Mouse (Mus musculus) hindbrain, embryonic 14.5 days (tissue): ENCODE data around the gene Hspe1. TPM values are rescaled to one million over a fixed set of nuclear protein-coding genes. Genes with fewer than 3 reads are reported as not detected.

ENCODE experiments used
- ATAC-seq: fragments of 200-750 bp; cut with Nextera tagmentation; 2 replicates; pipeline ENCODE4 v1.8.0; 2017; ENCODE audit warnings: moderate number of reproducible peaks, mild to moderate bottlenecking, moderate TSS enrichment, moderate library complexity; ENCODE audit not compliant: low FRiP score
- DNase-seq: peaks from one replicate; pipeline ENCODE4 v3.0.0-alpha.2; 2015; ENCODE audit warnings: low spot score
- H3K27ac ChIP-seq: fragments of 300-500 bp; sonication (generic); 2 replicates; pipeline ENCODE4 v1.5.1; 2014; ENCODE audit warnings: mild to moderate bottlenecking, moderate library complexity
- H3K27me3 ChIP-seq: fragments of 300-500 bp; sonication (generic); 2 replicates; pipeline ENCODE4 v1.6.1; 2014; ENCODE audit warnings: mild to moderate bottlenecking, low read length, mixed read lengths; ENCODE audit not compliant: control insufficient read depth, insufficient read depth
- H3K36me3 ChIP-seq: fragments of 300-500 bp; sonication (generic); replicated peaks from 2 replicates; pipeline ENCODE4 v1.6.1; 2014; ENCODE audit not compliant: control insufficient read depth, insufficient read depth
- H3K4me1 ChIP-seq: fragments of 300-500 bp; sonication (generic); replicated peaks from 2 replicates; pipeline ENCODE4 v1.6.1; 2014; ENCODE audit warnings: antibody characterized with exemption, low read length, mixed read lengths; ENCODE audit not compliant: control insufficient read depth, insufficient read depth
- H3K4me2 ChIP-seq: fragments of 300-500 bp; sonication (generic); replicated peaks from 2 replicates; pipeline ENCODE4 v1.6.1; 2014; ENCODE audit warnings: mild to moderate bottlenecking, moderate library complexity
- H3K4me3 ChIP-seq: fragments of 300-500 bp; sonication (generic); replicated peaks from 2 replicates; pipeline ENCODE4 v1.5.1; 2014; ENCODE audit warnings: mild to moderate bottlenecking, low read length
- H3K9ac ChIP-seq: fragments of 300-500 bp; sonication (generic); 2 replicates; pipeline ENCODE4 v1.6.1; 2014
- H3K9me3 ChIP-seq: fragments of 300-500 bp; sonication (generic); 2 replicates; pipeline ENCODE4 v1.6.1; 2016; ENCODE audit warnings: low read length; ENCODE audit not compliant: control insufficient read depth
- WGBS: fragments of 180-500 bp; shearing (Covaris S2); extraction: QIAGEN DNeasy Blood & Tissue Kit; methylation state at CpG from one replicate; pipeline ENCODE4 v1.1.7; 2014; 5-methylcytosine and 5-hydroxymethylcytosine counted together
- polyA plus RNA-seq: library from polyadenylated mRNA; unstranded; fragments of >200 nt; fragmentation: Nextera tagmentation; extraction: Ambion mirVana; gene quantifications from 2 replicates; pipeline ENCODE4 v1.2.1, GENCODE M21; 2014

Hspe1 gene
- polyA plus RNA-seq, 1 experiment from 2014 or later = 262 TPM

DNA sequence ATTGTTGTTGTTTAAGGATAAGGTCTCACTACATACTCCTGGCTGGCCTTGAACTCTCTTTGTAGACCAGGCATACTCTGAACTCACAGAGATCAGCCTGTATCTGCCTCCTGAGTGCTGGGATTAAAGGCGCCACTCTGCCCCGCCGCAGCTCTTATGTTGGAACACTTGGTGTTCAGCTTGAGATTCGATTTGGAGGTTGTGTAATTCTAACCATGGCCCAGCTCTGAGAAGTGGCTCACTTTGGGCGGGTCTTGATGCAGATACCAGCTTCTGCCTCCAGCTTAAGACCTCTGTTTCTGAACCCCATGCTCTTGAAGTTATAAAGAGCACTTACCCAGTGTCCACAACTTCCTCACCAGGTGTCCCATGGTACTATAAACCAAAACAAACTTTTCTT lies 41.8 kb downstream of the Hspe1 start:
- ATAC-seq = no peak
- DNase-seq = no peak
- WGBS = 93% methylated on average over 5 of the region's 5 CpGs
- Histone ChIP-seq H3K9me3 (no peaks in the 10 kb centered on the region), H3K9ac (no peak overlapping the region), H3K4me1 (peaks cover 20% of the 10 kb centered on the region), H3K27me3 (no peaks in the 10 kb centered on the region), H3K36me3 (no peaks in the 10 kb centered on the region), H3K27ac (no peak overlapping the region), H3K4me2 (no peak overlapping the region), H3K4me3 (no peak overlapping the region)

DNA sequence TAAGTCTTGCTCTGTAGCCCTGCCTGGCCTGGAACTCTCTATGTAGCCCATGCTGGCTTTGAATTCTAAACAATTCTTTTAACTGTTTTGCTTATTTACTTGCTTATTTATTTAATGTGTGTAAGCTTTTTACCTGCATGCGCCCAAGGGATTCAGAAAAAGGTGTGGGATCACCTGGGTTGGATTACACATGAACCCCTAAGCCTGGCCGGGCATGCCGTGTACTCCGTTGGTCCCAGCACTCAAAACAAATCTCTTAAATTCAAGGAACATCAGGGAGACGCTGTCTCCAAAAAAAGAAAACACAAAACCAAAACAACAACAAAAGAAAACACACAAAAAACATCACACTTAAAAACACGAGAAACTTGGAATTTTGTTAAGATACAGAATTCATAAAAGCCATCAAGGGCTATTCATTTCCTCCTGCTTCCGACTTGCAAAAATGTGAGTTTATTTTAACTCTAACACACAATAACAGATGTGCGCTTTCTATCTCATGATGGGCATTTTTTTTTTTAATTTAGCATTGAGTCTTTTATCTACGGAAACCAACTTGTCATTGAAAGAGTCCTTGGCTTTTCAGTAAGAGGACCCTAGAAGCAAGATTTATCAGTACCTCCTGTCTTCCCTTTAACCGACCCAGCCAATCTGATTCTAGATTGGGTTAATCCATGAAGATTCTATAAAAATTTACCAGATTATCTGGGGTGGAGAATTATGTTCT lies 42.4 kb downstream of the Hspe1 start:
- Histone ChIP-seq H3K9me3 (no peaks in the 10 kb centered on the region), H3K4me3 (peak overlapping the region; percentile 80), H3K27me3 (no peaks in the 10 kb centered on the region), H3K36me3 (no peaks in the 10 kb centered on the region), H3K9ac (peak overlapping the region; percentile 98), H3K4me1 (peaks cover 20% of the 10 kb centered on the region), H3K27ac (peak overlapping the region; percentile 96), H3K4me2 (peak overlapping the region; percentile 65)
- ATAC-seq = no peak
- 71% methylated on average over 10 of the region's 10 CpGs for WGBS
- DNase-seq = no peak

DNA sequence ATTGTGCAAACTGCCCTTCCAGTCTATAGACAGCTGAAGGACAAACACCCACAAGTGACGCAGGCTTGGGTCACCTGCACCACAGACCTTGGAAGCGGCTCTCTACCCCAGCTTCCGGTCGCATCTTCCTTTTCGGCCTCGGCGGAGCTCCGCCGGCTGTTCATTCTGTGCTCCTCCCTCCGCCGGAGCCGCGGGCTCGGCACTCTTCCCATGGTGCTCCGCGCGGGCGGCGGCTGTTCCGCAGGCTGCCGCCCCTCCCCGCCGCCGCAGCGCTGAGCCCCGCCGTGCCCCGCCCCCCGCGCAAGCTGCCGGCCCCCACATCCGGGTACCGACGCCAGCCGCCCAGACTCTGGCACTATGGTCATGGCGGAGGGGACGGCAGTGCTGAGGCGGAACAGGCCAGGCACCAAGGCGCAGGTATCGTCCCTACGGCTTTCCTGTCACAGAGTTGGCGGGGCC lies 43.0 kb downstream of the Hspe1 start, which contains the start of gene Mob4:
TSS of gene Mob4 (plus strand) at position 289 of the 459 bp plus-strand sequence.
- Histone ChIP-seq H3K4me1 (peaks cover 20% of the 10 kb centered on the region), H3K27me3 (no peaks in the 10 kb centered on the region), H3K27ac (peak within 1 kb of the TSS; percentile 96), H3K9me3 (no peaks in the 10 kb centered on the region), H3K9ac (peak within 1 kb of the TSS; percentile 98), H3K36me3 (0 out of 2 replicates have a peak, but pooled peaks cover 4% of the 10 kb centered on the region), H3K4me2 (peak within 1 kb of the TSS; percentile 65), H3K4me3 (peak within 1 kb of the TSS; percentile 80)
- DNase-seq (peak; percentile 96), ATAC-seq (peak; percentile 98)
- 1% methylated on average over 42 of the region's 42 CpGs for WGBS

DNA sequence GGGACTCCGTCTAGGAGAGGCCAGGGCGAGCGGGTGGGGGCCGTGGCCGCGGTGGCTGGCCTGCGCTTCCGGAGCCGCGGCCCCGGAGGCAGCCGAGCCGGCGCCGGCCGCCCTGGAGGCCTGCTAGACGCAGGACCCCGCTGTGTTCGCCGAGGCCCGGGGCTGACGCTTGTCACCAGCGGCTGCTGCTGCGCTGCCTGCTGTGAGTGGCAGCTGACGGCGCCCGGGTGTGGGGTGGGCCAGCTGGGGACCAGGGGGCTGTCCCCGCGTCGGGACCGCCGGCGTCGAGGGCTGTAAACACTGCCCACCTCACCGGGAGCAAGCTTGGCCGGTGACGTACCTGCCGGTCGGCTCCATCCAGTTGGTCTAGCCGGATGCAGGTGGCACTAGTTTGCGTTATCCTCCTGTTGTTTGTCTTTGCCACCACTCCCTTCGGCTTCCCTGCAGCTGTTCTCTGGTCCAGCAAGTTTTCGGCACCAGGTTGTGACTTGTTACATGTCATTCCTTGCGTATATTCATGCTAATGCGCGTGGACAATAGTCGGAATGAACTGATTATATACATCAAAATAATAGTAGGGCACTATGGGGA lies 43.6 kb downstream of the Hspe1 start:
- WGBS = 0% methylated on average over 47 of the region's 47 CpGs
- Histone ChIP-seq H3K36me3 (0 out of 2 replicates have a peak, but pooled peaks cover 5% of the 10 kb centered on the region), H3K4me3 (peak overlapping the region; percentile 80), H3K4me2 (peak overlapping the region; percentile 65), H3K4me1 (peaks cover 20% of the 10 kb centered on the region), H3K27ac (peak overlapping the region; percentile 96), H3K27me3 (no peaks in the 10 kb centered on the region), H3K9me3 (no peaks in the 10 kb centered on the region), H3K9ac (peak overlapping the region; percentile 98)
- ATAC-seq (no peak; the same call in 1 of the 2 replicates), DNase-seq (peak; percentile 24)

DNA sequence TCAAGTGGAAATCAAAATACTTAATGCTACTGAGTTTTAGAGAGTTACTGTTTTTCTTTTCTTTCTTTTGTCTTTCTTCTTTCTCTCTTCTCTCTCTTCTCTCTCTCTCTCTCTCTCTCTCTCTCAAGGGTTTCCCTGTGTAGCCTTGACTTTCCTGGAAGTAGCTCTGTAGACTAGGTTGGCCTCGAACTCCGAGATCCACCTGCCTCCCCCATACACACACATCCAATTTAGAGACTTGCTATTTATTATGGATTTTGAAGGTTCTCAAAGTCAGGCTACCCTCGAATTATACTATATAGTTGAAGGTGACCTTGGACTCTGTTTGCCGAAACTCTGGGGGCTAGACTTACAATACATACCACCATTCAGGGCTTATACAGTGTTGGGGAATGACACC lies 44.4 kb downstream of the Hspe1 start:
- Histone ChIP-seq H3K27ac (no peak overlapping the region), H3K4me3 (peak overlapping the region; percentile 80), H3K27me3 (no peaks in the 10 kb centered on the region), H3K9ac (peak overlapping the region; percentile 98), H3K9me3 (no peaks in the 10 kb centered on the region), H3K36me3 (0 out of 2 replicates have a peak, but pooled peaks cover 6% of the 10 kb centered on the region), H3K4me2 (peak overlapping the region; percentile 65), H3K4me1 (peaks cover 20% of the 10 kb centered on the region)
- ATAC-seq (no peak), DNase-seq (no peak)
- WGBS = 77% methylated on average over 4 of the region's 4 CpGs

- WGBS = 71% methylated on average over 2 of the region's 2 CpGs
- Histone ChIP-seq H3K4me1 (peaks cover 20% of the 10 kb centered on the region), H3K4me3 (no peak overlapping the region), H3K36me3 (0 out of 2 replicates have a peak, but pooled peaks cover 12% of the 10 kb centered on the region), H3K9me3 (no peaks in the 10 kb centered on the region), H3K27ac (no peak overlapping the region), H3K4me2 (0 out of 2 replicates have a peak overlapping the region, but pooled peaks have one; percentile 65), H3K27me3 (no peaks in the 10 kb centered on the region), H3K9ac (no peak overlapping the region)
- DNase-seq = no peak
- ATAC-seq = no peak
Measured at GRCm38 (mm10) chr1:55133173-55133572, 45.2 kb downstream of the Hspe1 start.

DNA sequence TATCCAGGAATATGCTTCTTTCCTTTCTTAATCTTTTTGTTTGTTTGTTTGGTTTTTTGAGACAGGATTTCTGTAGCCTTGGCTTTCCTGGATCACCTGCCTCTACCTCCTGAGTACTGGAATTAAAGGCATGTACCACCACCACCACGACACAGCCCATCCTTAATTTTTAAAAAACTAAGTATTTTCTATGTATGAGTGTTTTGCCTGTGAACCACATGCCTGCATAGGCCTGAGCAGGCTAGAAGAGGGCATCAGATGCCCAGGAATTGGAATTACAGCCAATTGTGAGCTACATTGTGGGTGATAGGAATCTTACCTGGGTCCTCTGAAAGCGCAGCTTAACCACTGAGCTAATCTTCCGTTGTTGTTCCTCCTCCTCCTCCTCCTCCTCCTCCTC lies 46.4 kb downstream of the Hspe1 start:
- ATAC-seq = no peak
- 88% methylated on average over 3 of the region's 3 CpGs for WGBS

DNA sequence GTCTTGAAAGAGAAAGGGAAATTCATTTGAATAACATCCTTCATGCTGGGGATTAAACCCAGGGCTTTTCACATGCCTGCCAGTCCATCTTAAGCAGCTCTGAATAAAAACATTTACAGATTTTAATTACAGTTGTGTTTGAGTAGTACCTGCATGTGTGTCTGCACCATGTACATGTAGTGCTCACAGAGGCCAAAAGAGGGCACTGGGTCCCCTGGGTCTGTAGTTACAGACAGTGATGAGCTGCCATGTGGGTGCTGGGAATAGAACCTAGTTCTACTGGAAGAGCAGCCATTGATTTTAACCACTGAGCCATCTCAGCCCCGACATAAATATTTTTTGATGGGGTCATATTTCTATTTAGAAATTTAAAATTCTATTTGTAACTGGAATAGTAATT lies 47.9 kb downstream of the Hspe1 start:
- Histone ChIP-seq H3K36me3 (peaks cover 28% of the 10 kb centered on the region), H3K9ac (no peak overlapping the region), H3K4me1 (peaks cover 15% of the 10 kb centered on the region), H3K4me3 (no peak overlapping the region), H3K27me3 (no peaks in the 10 kb centered on the region), H3K9me3 (no peaks in the 10 kb centered on the region), H3K4me2 (no peak overlapping the region), H3K27ac (no peak overlapping the region)
- no peak for ATAC-seq
- no peak for DNase-seq
- WGBS = 98% methylated on average over 1 of the region's 1 CpGs

More for the DNA sequence above, 46.4 kb downstream of the Hspe1 start:
- H3K4me3 ChIP-seq = no peak overlapping the region
- no peak overlapping the region for H3K27ac ChIP-seq
- peaks cover 20% of the 10 kb centered on the region for H3K4me1 ChIP-seq
- DNase-seq = no peak
- H3K9me3 ChIP-seq = no peaks in the 10 kb centered on the region
- peaks cover 18% of the 10 kb centered on the region; the same call in 1 of the 2 replicates for H3K36me3 ChIP-seq
- no peak overlapping the region for H3K9ac ChIP-seq
- no peaks in the 10 kb centered on the region for H3K27me3 ChIP-seq
- no peak overlapping the region for H3K4me2 ChIP-seq
